Comparison of ENCODE assay signal across 18 mouse cellular contexts in the genomic region with DNA sequence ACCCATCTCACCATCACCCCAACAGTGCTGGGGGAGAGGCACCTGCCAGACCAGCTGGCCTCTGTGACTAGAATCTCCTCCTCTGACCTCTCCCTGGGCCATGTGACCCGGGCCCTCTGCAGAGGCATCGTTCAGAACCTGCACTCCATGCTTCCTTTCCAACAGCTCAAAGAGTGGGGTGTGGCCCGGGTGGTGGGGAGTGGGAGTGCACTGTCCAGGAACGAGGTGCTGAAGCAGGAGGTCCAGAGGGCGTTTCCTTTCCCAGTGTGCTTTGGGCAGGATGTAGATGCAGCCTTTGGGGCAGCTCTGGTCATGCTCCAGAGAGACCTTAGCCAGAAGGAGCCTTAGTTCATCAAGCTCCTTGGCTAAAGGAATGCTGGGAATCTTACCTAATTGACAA. TPM values are rescaled to one million over a fixed set of nuclear protein-coding genes. Genes with fewer than 3 reads are reported as not detected.
"Had no signal": no experiment of that assay in that cellular context is flagged by ENCODE, and none has a peak within 500 bp of the region (broad histone marks: within the 10 kb centered on the region; RNA-seq: fewer than 3 reads in every experiment).

No protein-coding gene starts in this region.

- H3K4me1 ChIP-seq: liver, embryonic 13.5 days; neural tube, embryonic 12.5 days; neural tube, embryonic 15.5 days had no signal

- H3K27ac ChIP-seq: left cerebral cortex, adult 2 months; liver, embryonic 13.5 days; neural tube, embryonic 12.5 days; neural tube, embryonic 15.5 days had no signal

- ATAC-seq: lung, postnatal 0 days had no signal

- H3K4me3 ChIP-seq: left cerebral cortex, adult 2 months; liver, embryonic 13.5 days; megakaryocyte, embryonic 14.5 days; neural tube, embryonic 12.5 days; neural tube, embryonic 15.5 days had no signal

- H3K9me3 ChIP-seq: liver, embryonic 13.5 days; megakaryocyte, embryonic 14.5 days; neural tube, embryonic 12.5 days; neural tube, embryonic 15.5 days had no signal

- DNase-seq: kidney, adult 8-10 months; kidney, postnatal 36 days; layer of hippocampus, postnatal 36 days; liver, embryonic 13.5 days; lung, adult 2 months; midbrain, embryonic 14.5 days; right cerebral cortex, postnatal 25 days; thymus, postnatal 36 days had no signal

- H3K36me3 ChIP-seq: liver, embryonic 13.5 days; neural tube, embryonic 12.5 days; neural tube, embryonic 15.5 days had no signal

- H3K9ac ChIP-seq: liver, embryonic 13.5 days; neural tube, embryonic 12.5 days; neural tube, embryonic 15.5 days had no signal

- H3K4me2 ChIP-seq: liver, embryonic 13.5 days; midbrain, embryonic 11.5 days; neural tube, embryonic 12.5 days; neural tube, embryonic 15.5 days had no signal

- H3K27me3 ChIP-seq: liver, embryonic 13.5 days; neural tube, embryonic 12.5 days; neural tube, embryonic 15.5 days had no signal

RNA-seq across cellular contexts. Expression of gene Trpv1, which starts 11.2 kb away (rescaled TPM):
- total RNA-seq: layer of hippocampus, adult 8-10 months; left cerebral cortex, postnatal 36 days had no signal
- polyA plus RNA-seq: kidney, embryonic 16.5 days; liver, embryonic 13.5 days; lung, postnatal 0 days; midbrain, embryonic 11.5 days; midbrain, embryonic 14.5 days; spleen, adult 2 months had no signal
